Mouse (Mus musculus) central nervous system, embryonic 11.5 days (tissue): ENCODE results near the gene Leng1. TPM values are rescaled to one million over a fixed set of nuclear protein-coding genes. Genes with fewer than 3 reads are reported as not detected.

ENCODE experiments used
- polyA plus RNA-seq: library from polyadenylated mRNA; depleted of rRNA; stranded (reverse); fragments of >200 nt; gene quantifications from 2 replicates; pipeline ENCODE4 v1.2.3, GENCODE M21; 2012; rRNA removed

The Leng1 gene
- polyA plus RNA-seq = 9.6 and 14.9 TPM in 2 replicates

GRCm38 (mm10) chr7:3665215-3666114 is at the start of gene Leng1:
Gene Leng1, minus strand, starts transcription at chr7:3665840.

DNA sequence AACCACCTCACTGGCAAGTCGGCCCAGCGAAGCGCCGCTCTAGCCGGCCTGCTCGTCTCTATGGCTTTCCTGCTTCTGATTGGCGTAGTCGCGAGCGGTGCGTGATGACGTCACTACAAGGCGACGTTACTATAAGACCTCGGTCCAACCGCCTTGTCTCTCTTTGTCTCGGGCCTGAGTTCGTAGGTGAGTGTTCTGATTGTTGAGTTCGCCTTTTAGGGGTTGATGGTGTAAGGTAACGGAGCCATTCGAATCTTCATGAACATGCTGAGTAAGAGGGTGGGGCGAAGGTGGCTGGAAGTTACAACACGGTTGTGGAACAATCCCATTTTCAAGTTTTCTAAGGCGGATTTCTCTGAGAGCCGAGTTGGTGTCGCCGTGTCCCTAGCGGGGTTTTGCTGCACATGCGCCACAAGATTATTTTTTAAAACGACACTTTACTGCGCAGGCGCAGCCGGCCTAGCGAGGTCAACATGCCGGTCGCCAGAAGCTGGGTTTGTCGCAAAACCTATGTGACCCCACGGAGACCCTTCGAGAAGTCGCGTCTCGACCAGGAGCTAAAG is 38.3 kb upstream of the Leng1 start, which contains the start of gene Rps9:
Gene Rps9 (plus strand): TSS at position 115 of the 563 bp plus-strand sequence.

GRCm38 (mm10) chr7:3692987-3693808 is 27.6 kb upstream of the Leng1 start, which contains the start of gene Mboat7:
Gene Mboat7, minus strand, starts transcription at chr7:3693523.

DNA sequence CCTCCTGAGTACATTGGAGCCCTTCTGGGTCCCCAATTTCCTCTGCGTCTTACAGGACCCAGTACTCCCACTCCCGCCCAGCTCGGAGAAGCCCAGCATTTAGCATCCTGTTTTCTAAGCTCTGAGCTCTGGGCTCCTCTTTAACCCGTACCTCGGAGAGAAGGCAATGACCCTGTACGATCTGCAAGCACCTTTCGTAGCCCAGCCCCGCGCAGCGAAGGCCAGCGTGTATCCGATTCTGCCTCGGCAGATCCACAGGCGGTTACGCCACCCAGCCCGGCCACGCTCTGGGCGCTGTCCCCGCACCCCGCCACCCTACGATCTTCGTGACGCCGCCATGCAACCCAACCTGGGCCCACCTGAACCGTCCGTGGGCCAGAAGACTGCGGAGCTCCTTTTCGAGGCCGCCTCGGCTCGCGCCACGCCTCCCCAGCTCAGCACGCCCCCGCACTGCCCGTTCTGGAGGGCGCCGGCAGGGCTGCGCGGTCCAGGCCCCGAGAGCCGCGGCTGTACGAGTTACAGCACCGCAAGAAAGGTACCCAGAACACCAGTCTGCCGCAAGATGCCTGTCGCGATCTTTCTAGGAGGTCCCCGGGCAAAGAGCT is 26.8 kb upstream of the Leng1 start, which contains the start of gene Tsen34:
Gene Tsen34 (plus strand): TSS at position 482 of the 605 bp plus-strand sequence.

DNA sequence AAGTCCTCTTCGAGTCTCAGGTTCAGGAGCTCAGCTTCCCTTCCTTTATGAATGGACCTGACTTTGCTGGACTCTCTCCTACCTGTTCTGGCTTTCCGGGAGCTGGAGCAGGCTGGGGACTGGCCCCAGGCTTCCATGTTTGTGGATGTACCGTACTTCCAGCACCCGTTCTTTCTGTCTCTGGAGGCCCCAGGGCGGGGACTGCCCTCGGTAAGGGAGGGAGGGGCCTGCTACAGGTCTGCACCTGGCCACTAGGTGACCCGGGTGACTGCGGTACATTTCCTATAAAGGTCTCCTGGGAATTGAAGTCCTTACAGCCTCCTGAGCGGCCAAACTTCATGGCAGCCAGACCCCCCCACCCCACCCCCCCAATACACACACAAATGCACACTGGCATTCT is 11.7 kb upstream of the Leng1 start, which contains the start of gene Tmc4:
Gene Tmc4 (minus strand): TSS at position 212 of the 400 bp plus-strand sequence.

DNA sequence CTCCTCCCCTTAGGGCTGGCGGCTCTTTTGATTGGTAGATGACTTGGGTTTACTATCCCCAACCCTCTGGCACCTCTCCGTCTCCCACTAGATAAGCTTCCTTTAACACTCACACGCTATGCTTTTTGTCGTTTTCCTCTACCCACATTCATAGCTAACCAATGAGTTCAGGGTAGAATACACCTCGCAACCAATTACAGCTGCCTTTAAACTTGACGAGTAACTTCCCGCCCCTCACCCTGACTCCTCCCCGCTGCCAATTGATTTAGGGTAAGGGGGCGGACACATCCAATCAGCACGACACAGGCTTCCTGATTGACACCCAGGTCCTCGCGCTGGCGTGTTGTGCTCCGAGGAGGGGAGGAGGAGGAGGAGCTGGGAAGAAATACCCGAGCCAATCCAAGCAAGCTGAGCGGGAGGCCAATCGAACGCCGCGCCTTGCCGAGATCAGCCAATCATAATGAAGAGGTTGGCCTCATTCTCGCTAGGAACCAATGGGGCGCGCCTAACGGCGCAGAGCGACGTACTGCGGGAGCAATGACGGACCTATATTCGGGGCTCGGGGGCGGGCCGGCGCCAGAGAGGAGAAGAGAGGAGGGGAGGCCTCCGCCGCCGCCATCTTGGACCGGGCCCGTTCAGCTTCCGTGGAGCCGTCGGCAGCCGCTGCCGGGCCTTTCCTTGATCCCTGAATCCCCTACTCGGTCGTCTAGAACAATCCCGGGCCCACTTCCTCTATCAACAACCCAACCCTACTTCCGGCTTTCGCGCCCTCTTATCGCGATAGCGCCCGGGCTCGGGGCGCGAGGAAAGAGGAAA is 20.8 kb downstream of the Leng1 start, which contains the start of gene Cnot3:
Gene Cnot3 (plus strand): TSS at position 597 of the 816 bp plus-strand sequence.

DNA sequence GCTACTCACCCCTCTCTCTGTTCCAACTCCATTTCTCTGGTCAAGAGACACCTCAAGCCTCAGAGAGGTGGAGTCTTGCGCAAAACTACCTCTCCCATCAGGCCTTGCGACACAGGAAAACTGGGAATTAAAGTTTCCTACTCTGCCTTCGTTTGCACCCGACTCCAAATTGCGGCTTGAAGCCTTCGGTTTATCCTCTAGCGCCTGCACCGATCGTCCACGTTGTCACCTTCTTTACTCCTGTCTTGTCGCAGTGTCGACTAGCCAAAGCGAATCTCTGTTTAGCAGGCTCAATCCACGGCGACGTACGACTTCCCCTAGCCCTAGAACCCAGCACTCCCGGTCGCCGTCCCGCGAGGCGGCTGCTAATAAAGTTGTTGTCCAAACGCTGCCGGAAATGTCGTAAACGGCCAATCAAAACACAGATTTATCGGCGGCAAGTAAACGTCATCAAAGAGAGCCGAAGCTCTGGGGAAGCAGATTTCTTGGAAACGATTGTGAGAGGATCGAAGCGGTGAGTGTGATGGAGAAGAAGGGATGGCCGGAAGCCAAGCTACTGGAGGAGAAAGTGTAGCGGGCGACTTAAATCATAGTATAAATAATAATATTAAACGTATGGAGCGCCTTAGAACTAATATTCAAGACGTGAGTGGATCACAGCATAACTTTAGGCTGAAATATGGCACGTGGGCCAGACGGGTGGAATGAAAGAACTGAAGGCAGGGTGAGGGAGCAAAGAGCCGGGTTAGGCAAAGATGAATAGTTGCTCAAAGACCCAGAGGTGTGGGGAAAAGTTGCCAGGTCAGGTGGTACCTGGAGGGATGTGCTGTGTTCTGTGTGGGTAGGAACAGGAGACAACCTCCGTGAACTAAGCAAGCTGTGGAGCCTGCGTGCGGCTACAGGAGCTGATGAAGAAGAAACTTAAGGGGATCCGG is 35.8 kb downstream of the Leng1 start, which contains the start of the genes Tfpt and Prpf31:
Gene Tfpt (minus strand): TSS at position 387 of the 935 bp plus-strand sequence.
Gene Prpf31 (plus strand): TSS at position 443 of the 935 bp plus-strand sequence.

DNA sequence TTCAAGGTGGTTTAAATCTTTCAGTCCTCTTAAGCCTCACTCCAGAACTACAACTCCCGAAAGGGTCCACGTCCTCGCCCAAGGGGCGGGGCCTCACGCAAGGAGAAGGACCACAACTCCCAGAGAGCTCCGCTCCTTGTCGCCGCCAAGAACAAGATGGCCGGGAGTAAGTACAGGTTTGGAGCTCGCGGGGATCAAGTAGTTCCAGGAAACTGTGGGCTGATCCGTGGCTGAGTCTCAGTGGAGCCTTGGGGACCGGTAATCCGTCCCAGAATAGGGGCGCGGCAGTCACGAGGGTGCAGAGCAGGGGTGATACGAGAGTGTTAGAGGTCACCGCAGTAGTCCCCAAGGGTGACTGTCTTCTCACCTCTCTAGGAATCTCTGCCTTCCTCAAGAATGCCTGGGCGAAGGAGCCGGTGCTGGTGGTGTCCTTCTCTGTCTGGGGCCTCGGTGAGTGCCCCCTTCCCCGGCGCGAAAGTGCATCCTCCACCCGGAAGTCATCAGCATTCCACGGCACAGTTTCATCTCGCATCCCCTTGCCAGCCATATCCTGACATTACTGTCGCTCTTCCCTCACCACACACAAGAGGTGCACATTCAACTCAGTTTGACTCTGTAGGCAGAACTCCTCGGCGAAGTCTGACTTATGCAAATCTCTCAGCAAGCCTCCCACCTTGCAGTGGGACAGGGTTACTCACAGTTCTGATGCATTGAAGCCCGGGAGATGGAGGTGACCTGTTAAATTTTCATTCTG is 48.2 kb downstream of the Leng1 start, which contains the start of gene Ndufa3:
Gene Ndufa3 (plus strand): TSS at position 132 of the 754 bp plus-strand sequence.

DNA sequence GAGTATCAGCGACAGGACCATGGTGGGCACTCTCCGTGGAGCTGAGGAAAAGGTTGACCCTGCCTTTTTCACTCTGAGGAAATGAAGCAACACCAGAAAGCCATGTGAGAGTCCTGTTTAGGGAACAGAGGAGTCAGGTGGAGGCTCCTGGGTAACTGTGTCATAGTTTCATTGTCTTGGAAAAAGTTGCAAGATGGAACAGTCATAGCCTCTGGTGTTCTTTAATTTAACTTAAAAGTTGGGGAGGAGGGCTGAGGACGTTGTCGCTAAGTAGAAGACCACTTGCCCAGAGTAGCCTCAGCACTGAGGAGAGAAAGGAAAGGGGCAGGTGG is 49.6 kb downstream of the Leng1 start, which contains the start of gene Oscar:
Gene Oscar (minus strand): TSS at position 101 of the 332 bp plus-strand sequence.

Other genes starting within 250 kb of the Leng1 start
- gene Cacng6, start 241.6 kb downstream of the Leng1 start, polyA plus RNA-seq = 0.41 and 1.1 TPM in 2 replicates
- 0.11 TPM in 1 of 2 replicates, not detected in the other for gene Tarm1, start 163.2 kb downstream of the Leng1 start, polyA plus RNA-seq
- gene Oscar, start 49.7 kb downstream of the Leng1 start, polyA plus RNA-seq = 0.72 and 0.78 TPM in 2 replicates
- gene Ndufa3, start 48.5 kb downstream of the Leng1 start, polyA plus RNA-seq = 170 and 221 TPM in 2 replicates
- 27.4 and 59.0 TPM in 2 replicates for gene Tfpt, start 35.9 kb downstream of the Leng1 start, polyA plus RNA-seq
- gene Prpf31, start 35.9 kb downstream of the Leng1 start, polyA plus RNA-seq = 109 and 130 TPM in 2 replicates
- 93.2 and 93.8 TPM in 2 replicates for gene Cnot3, start 20.6 kb downstream of the Leng1 start, polyA plus RNA-seq
- 11.1 and 12.2 TPM in 2 replicates for gene Tmc4, start 11.7 kb upstream of the Leng1 start, polyA plus RNA-seq
- gene Tsen34, start 27.0 kb upstream of the Leng1 start, polyA plus RNA-seq = 145 and 171 TPM in 2 replicates
- gene Mboat7, start 27.7 kb upstream of the Leng1 start, polyA plus RNA-seq = 27.2 and 42.3 TPM in 2 replicates
- 3,019 and 3,270 TPM in 2 replicates for gene Rps9, start 38.2 kb upstream of the Leng1 start, polyA plus RNA-seq
- 0.20 and 0.22 TPM in 2 replicates for gene Pirb, start 54.6 kb upstream of the Leng1 start, polyA plus RNA-seq
- not detected in 2 replicates for gene Gm15448, start 159.8 kb upstream of the Leng1 start, polyA plus RNA-seq
- gene Pira2, start 179.2 kb upstream of the Leng1 start, polyA plus RNA-seq = 0.01 and 0.02 TPM in 2 replicates
- gene Gm14548, start 232.3 kb upstream of the Leng1 start, polyA plus RNA-seq = not detected in 2 replicates
- 0.02 TPM in 1 of 2 replicates, not detected in the other for gene Lilra6, start 249.7 kb upstream of the Leng1 start, polyA plus RNA-seq